Mouse (Mus musculus) cortical plate, adult 2 months (tissue): ENCODE results near the gene Hcn2.

Experiments
- CTCF ChIP-seq: fragments of 200-500 bp; IDR thresholded peaks from 2 replicates; pipeline ENCODE4 v1.5.1; 2011; ENCODE audit warnings: mild to moderate bottlenecking, control low read depth, low read length; ENCODE audit not compliant: insufficient read depth; ENCODE audit errors: extremely low read depth
- POLR2A ChIP-seq: fragments of 200-500 bp; IDR thresholded peaks from 2 replicates; pipeline ENCODE4 v1.6.1; 2011; ENCODE audit warnings: mild to moderate bottlenecking, low read length, control low read depth; ENCODE audit not compliant: insufficient read depth; ENCODE audit errors: extremely low read depth

GRCm38 (mm10) chr10:79683726-79684640, 32.5 kb upstream of the Hcn2 start:
- no peak for TF ChIP-seq CTCF
- TF ChIP-seq POLR2A = no peak
